Mouse (Mus musculus): ENCODE measurements around the gene Gm26992. TPM values are rescaled to one million over a fixed set of nuclear protein-coding genes. Genes with fewer than 3 reads are reported as not detected.

Gm26992 gene
- total RNA-seq, 2 experiments from 2014 or later, result not detected

DNA sequence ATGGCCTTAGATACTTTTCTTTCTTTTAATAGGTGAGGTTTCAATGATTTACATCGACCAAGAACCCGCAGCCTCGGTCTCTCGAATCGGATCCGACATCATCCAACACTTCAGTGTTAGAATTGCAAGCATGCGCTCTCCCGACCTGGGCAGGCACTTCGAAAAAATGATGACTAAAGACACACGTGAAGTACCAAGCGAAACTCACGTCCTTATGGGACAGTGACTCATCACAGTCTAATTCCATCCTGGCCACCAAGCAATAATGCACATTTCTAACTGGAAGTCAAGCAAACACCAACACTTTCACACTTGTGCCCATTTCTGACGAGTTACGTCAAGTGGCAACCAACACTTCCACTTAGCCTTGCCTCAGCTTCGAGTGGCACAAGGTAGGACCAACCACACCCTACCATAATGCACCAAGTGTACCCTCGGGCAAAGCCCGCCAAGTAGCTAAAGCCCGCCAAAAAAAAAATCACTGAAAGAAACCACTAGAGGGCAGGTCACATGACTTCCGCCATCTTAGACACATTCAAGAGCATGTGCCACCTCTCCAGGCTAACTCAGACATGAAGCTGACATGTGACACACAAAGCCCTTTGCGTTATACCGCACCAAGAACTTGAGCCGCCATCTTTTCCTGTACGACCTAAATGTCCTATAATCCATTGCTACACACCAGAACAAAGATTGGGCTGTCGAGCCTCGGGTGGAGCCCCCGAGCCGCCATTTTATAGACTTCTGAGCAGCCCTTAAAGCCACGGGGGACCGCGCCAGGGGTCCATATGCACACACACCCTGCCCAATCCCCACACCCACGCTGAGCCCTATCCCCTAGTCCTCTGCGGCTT, 59.7 kb downstream of the Gm26992 start:
- peak in 1 of 2 experiments; percentile 65 for DNase-seq
- intact Hi-C loops (cut with DNase I), result loop anchor here (5.0 kb wide), 2 partner anchors 456 to 511 kb away; no protein-coding TSS in a partner anchor

DNA sequence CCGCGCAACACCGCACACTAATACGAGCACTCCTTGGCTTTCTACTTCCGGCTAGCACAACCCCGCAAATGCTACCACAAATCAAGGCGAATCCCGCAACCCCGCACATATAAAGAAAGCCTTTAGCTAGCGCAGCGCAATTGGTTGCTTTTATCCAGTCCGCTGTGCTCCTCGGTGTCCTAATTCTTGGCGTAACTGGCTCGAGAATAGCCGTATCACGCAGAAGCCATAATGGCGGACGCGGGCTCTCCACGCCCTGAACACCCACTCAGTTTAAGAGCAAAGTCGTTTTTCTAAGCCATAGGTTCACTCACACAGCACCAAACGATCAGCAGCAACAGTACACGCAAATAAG, 60.3 kb downstream of the Gm26992 start:
- intact Hi-C loops (cut with DNase I), result loop anchor here (5.0 kb wide), 2 partner anchors 455 to 510 kb away; no protein-coding TSS in a partner anchor
- DNase-seq, result no peak

DNA sequence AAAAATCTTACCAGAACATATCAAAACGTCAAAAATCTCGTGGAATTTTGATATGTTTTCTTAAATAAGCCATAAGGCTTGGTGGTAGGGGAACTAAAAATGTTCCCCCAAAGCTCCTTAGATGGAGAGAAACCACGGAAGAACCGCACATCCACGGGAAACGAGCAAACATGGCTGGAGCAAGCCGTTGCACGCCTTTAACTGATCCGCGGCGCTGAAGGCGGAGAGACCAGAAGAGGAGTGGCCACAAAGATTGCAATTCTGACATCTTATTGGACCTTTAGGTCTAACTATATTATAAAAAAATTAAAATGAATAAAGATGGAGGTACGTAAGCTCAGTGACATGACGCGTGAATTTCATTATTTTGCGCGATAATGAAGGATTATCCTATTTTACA, 61.2 kb downstream of the Gm26992 start:
- intact Hi-C loops (cut with DNase I), result loop anchor here (5.0 kb wide), 2 partner anchors 454 to 509 kb away; no protein-coding TSS in a partner anchor
- peak in 1 of 2 experiments; percentile 58 for DNase-seq

DNA sequence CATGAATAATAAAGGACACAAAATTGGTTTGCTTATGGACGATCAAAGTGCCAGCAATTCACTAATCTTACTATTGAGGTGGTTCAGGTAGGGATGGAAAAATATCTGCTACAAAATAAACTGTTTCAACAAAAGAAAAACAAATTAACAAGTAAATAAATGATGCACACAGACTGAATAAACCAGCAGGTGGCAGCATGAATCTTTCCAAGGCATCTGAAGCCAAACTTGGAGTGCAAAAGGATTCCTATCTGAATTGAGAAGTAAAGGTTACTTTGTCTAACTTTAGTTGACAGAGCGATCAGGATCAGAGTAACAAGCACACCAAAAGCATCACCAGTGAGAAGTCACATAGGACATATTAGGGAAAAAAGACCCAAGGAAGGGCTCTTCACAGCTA, 62.2 kb downstream of the Gm26992 start:
- DNase-seq, result peak; percentile 33 to 64

DNA sequence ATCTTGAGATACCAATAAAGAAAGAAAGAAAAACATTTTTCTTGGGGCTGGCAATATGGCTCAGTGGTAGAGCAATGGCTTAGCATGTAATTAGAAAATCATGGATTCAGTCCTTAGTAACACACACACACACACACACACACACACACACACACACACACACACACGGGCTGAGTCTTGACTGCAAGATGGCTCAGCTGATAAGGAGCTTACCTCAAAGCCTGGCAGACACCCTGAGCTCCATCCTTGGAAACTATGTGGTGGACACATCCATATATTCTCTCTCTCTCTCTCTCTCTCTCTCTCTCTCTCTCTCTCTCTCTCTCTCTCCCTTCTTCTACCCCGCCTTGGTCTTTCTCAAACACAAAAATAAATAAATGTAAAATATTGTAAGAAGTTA, 69.0 kb downstream of the Gm26992 start:
- DNase-seq, result no peak
- intact Hi-C loops (cut with DNase I), result loop anchor here (5.0 kb wide), 1 partner anchor 491 kb away; the partner anchor contains the start of gene Rlim

More for the DNA sequence above, 62.2 kb downstream of the Gm26992 start:
- intact Hi-C loops (cut with DNase I), result loop anchor here (1.0 to 5.0 kb wide), 5 partner anchors 140 to 508 kb away; no protein-coding TSS in a partner anchor

DNA sequence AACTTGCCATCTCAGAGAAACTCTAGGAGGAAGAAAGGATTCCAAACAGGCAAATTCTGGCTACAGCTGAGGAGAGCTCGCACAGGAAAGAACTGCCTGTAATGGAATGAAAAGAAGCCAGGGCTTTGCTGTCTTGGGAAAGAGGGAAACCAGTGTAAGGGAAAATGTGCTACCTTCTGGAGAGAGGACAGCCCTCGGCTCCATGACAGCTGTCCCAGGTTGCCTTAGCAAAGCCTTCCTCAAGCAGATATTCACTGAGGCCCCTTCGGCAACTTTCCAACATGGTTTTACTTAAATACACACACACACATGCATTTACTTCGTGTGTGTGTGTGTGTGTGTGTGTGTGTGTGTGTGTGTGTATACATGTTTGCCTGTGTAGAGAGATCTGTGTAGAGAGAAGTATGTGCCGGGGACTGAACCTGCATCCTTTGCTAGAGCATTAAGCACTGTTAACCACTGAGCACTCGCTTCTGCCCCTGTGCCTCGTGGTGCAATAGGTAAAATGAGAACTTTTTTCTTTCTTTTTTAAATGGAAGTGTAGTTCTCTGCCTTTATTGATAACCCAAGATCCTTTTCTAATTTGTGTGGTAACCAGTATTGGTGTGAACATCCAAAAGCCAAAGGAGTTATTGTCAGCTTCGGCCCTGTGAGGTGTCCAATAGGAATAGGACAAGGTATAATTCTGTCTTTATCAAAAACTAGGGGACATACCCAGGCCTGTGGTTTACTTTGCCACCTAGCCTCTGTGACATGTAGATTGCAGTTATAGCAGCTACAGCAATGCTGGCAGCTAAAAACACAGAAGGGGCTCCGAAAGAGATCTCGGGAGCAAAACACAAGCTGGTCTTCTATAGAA, 70.8 kb downstream of the Gm26992 start:
- intact Hi-C loops (cut with DNase I), result loop anchor here (1.0 to 5.0 kb wide), 2 partner anchors 37 to 490 kb away; partner anchors contain the start of gene Rlim
- peak in 1 of 2 experiments; percentile 15 for DNase-seq

DNA sequence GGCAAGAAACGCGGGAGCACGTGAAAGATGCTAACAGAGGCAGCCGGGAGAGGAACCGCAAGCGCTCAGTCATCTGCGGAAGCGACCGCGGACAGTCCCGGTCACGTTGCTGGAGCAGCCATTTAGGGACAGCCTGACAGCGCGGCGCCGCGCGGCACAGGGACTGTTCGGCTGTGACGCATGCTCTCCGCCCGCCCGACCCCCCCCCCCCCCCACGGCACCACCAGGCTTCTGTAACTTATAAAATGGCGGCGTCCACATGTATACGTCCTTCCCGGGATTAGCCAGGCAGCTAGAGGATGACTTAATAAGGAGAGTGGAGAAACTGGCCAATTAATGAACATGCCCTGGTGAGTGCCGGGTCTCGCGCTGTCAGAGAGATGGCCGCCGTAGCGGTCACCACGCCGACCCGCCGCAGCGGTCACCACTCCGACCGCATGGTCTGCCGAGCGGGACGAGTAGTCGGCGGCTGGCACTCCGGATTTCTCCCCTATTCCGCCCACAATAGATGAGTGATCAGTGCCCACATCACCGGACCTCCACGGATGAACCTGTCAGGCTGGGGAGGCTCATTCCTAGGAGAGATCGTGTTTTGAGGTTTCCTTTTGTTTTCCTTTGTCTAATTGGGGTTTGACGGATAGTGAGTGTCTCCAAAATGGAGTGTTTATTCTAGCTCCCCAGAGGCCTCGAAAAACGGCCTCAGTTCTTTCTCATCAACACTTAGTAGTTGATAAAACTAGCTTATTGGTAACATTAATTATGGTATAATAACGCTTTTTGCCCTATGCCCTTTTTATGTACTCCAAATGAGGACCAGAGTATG, 71.8 kb downstream of the Gm26992 start:
- DNase-seq, result peak; percentile 61 to 84
- intact Hi-C loops (cut with DNase I), result loop anchor here (1.0 to 5.0 kb wide), 2 partner anchors 36 to 489 kb away; partner anchors contain the start of gene Rlim

DNA sequence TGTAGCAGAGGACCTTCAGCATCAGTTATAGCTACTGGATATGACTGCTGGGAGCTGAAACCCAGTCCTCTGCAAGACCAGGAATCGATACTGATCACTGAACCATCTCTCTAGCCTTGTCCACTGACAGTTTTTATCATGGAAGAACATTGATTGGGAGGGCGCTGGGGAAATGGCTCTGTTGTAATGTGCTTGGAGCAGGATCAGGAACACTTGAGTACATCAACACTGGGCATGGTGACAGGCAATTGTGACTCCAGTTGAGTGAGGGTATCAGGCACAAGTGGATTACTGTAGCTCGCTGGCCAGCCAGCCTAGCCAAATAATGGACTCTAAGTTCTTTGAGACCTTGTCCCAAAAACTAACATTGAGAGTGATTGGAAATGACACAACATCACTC, 77.6 kb downstream of the Gm26992 start:
- intact Hi-C loops (cut with DNase I), result no loop called here
- DNase-seq, result peak in 1 of 2 experiments; percentile 8

DNA sequence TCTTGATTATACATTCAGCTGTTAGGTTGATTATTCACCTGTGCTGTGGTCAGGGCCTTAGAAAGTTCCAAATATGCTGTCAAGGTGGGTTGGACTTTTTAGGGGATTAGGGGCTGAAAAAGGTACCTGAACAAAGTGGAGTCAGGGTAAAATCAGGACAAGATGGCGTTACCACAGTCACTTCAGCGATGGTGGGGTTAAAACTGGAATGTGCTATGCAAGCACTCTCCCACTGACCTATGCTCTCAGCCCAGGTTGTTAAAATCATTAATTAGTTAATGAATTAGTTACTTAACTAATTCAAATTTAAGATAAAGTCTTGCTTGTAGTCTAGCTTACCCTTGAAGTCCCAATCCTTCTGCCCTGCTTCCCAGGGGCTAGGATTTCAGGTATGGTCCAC, 78.3 kb downstream of the Gm26992 start:
- intact Hi-C loops (cut with DNase I), result loop anchor here (5.0 kb wide), 1 partner anchor 48 kb away; no protein-coding TSS in a partner anchor
- DNase-seq, result no peak

DNA sequence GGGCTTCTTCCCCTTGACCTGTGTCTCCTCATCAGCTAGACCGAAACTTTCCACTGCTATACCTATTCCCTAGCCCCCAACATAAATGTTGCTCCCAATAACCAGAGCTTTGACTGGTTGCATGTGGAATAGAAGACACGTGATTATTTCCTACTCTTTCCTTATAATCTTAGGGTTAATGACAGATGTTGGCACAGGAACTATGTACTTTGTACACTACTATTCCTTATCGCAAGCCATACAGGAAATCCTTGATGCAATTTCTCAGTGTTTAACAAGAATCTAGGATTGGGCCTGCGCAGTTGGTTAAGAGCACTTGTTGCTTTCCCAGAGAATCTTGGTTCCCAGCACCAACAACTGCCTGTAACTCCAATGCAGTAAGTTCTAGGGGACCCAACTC, 86.4 kb downstream of the Gm26992 start:
- no peak for DNase-seq
- intact Hi-C loops (cut with DNase I), result no loop called here

DNA sequence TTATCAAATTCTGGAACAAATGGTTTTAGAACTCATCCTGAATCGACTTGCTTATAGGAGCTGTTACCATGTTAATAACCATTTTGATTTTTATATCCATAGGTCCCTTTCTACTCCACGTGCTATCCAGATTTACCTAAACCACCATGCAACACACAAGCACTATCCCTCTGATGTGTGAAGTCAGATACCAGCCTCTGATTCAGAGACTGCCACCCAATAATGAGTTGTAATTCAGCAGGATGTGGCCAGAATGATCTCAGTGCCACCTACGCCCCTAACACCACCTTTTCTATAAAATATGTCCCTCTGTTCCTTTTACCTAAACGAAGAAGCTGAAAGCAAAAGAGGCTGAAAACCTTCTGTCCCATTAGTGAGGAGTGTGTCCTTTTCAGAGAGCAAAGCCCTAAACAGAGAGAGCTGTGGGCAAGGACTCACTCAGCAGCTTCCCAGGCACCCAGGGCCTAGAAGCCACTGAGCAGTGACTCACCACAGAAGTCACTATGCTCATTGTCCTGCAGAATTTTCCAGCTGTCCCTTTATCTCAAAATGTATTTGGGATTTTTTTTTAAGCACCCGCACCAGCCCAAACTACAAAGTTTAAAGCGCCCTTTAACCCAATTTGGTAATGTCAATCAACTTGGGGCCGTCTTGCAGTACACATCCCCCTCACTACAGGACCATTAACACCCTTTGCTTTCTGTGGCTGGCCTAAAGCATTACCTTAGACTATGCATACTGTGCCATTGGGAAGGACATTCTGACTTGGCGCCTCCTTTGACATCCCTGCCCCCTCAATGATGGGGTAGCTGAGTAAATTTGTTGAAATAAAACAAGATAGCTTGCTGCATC, 87.6 kb downstream of the Gm26992 start:
- intact Hi-C loops (cut with DNase I), result no loop called here
- no peak for DNase-seq

DNA sequence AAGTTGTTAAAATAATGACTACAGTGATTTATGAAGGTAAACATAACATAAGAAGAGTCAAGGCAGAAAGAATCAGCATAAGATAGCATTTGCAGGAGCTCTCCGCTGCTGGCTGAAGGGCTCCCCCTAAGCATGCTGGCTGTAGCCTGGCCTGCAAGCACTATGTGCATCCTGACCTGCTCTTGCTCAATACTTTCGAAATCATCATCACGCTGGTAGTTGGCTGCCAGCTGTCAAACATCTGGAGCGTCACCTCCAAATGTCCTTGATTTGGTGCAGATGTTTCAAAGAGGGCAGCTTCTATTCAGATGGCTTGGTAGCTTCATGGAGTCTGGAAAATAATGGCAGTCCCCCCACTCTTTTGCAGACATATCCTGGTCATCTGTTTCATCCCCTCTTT, 93.0 kb downstream of the Gm26992 start:
- peak; percentile 18 to 52 for DNase-seq
- intact Hi-C loops (cut with DNase I), result no loop called here

DNA sequence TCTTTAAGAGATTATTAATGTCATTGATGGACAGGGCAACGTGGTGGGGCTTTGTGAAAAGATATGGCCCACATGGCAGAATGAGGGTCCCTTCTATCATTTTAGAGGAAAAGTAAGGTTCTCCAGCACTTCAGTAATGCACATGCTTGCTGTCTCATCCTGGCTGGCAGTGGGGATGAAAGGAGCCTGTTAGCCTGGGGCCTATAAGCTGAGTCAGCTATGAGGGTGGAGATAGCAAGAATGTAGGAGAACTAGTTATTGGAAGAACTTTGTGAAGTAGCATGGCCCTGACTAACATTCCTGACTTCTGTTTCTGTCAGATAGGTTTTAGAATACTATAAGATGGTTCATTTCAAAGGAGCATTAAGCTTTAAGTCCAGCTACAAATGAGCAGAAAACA, 93.5 kb downstream of the Gm26992 start:
- no peak for DNase-seq
- intact Hi-C loops (cut with DNase I), result no loop called here

DNA sequence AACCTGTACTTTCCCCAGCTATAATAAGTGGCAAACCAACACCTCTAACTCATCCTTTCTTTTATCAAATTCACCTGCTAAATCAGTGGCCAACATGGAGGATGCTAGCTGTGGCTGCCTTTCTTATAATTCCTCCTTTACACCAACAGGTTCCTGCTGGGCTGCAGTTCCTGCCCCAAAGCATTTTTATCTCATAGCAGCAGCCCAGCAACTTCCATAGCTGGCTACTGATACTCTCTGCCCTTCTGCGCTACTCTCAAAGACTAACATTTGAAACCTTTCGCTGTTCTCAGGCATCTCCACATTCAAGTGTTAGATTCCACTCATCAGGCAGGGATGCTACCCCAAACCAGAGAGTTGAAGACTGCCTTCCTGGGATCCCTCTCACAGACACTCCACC, 97.0 kb downstream of the Gm26992 start:
- DNase-seq, result no peak

DNA sequence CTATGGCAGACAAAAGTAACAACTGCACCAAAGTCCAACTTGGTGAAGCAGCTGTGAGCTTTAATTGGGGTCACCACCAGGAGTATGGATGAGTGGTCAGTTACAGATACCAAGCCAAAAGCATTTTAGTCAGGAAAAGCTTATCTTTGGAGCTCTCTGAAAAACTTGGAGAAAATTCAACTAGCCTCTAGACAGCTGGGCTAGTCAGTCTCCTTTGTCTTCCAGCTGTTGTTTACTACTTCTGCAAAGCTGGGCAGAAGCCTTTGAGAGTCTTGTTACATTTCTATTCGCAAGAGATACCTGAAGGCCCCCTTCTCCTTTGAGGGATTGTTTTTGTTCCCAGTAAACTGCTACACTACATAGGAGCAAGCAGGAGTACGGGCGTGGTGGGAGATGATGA, 97.7 kb downstream of the Gm26992 start:
- intact Hi-C loops (cut with DNase I), result no loop called here
- DNase-seq, result no peak

More for the DNA sequence above, 97.0 kb downstream of the Gm26992 start:
- intact Hi-C loops (cut with DNase I), result no loop called here

DNA sequence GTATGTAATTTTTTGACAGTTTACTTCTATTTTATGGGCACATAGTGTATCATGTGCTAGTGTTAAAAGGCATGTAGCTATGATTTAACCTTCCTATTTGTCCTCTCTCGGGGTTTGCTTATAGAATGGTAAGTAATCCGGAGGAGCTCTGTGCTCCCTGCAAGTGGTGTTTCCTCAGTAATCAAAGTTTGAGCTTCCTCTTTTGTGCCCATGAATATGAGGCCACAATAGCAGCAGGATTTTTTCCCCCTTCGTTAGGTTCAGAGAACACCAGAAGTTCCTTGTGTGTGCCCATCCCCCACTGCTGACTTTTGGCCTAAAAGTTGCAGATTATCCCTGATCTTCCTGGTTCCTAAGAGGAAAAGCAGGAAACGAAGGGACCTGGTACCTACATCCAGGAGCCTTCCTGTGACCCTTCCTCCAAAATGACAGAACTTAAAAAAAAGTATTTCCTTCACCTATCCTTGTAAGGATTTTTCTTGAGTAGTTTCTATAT, 99.5 kb downstream of the Gm26992 start:
- intact Hi-C loops (cut with DNase I), result no loop called here
- no peak for DNase-seq

DNA sequence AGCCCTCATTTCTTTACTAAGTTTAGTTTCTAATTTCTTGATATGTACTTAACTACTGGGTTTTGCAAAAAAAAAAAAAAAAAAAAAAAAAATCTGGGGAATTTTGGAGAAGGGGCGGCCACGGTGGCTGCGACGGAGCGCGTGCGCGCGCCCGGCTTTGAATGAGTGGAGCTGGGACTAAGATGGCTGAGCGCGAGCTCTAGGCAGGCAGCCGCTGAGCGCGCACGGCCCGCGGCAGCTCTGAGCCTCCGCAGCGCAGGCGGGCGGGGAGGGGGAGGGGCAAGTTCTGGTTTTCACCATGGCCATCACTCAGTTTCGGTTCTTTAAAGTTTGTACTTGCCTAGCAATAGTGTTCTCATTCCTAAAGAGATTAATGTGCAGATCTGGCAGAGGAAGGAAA, 107.4 kb downstream of the Gm26992 start:
- peak; percentile 68 to 73 for DNase-seq
- intact Hi-C loops (cut with DNase I), result loop anchor here (1.0 to 5.0 kb wide), 2 partner anchors 36 to 63 kb away; no protein-coding TSS in a partner anchor
